Mouse (Mus musculus) erythroid progenitor cell, adult 5-6 weeks (primary cell): Measurements from ENCODE around the gene Ptms. TPM values are rescaled to one million over a fixed set of nuclear protein-coding genes. Genes with fewer than 3 reads are reported as not detected.
"Not testable (repeated sequence)": the region's sequence is repeated elsewhere in the genome, so short reads cannot be mapped to it uniquely, and the experiment has no call there.

Experiments
- ATAC-seq: replicated peaks from 2 replicates; pipeline ENCODE4 v1.8.0; 2016; ENCODE audit warnings: moderate number of reproducible peaks, mild to moderate bottlenecking, moderate TSS enrichment, inconsistent platforms; ENCODE audit not compliant: poor library complexity, low FRiP score, severe bottlenecking
- total RNA-seq, 2 experiments: library from RNA; stranded (forward) in 1 of 2; stranded (reverse) in 1 of 2; fragments of 150-400 nt in 1 of 2; fragments of 186-747, 209-891 nt in 1 of 2; gene quantifications; 2 replicates each; pipeline versions ENCODE4 v1.2.3 to v1.2.4; 2015 to 2017; ENCODE audit warnings: low replicate concordance in 2 of 2

Ptms gene
- total RNA-seq, 2 experiments from 2014 or later: 7.9 to 15.5 TPM

DNA sequence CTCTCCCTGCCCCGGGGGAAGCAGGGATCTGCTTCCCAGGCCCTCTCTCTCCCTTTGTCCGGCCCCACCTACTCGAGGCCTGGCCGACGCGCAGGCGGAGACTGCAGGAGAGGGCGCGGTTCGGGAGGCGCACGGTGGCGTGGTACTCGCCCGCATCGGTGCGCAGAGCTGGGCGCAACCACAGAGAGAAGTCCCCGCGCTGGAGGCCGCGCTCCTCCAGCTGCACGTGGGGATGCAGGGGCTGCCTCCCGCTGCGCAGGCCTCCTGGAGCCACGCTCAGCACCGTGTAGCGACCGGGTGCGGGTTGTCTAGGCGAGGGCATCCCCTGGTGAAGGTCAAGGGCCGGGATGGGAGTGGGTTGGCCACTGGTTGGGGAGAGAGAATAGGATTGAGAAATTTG lies 9.9 kb downstream of the Ptms start:
- ATAC-seq: no peak

DNA sequence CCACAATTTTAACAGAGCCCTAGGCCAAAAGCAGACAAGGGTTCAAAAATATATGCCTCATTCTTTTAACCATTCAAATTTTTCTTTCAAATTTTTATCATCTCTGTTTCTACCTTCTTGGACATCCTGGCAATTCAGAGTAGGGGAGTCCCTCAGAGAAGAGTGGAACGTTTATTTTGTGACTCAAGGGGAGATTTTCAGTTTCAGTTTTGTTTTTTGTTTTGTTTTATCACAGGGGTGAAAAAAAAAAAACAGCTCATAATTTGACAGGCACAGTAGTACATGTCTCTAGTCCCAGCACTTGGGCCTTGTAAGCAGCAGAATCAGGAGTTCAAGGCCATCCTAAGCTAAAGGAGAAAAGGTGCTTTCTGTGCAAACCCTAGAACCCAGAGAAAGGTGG lies 12.1 kb downstream of the Ptms start:
- no peak for ATAC-seq

DNA sequence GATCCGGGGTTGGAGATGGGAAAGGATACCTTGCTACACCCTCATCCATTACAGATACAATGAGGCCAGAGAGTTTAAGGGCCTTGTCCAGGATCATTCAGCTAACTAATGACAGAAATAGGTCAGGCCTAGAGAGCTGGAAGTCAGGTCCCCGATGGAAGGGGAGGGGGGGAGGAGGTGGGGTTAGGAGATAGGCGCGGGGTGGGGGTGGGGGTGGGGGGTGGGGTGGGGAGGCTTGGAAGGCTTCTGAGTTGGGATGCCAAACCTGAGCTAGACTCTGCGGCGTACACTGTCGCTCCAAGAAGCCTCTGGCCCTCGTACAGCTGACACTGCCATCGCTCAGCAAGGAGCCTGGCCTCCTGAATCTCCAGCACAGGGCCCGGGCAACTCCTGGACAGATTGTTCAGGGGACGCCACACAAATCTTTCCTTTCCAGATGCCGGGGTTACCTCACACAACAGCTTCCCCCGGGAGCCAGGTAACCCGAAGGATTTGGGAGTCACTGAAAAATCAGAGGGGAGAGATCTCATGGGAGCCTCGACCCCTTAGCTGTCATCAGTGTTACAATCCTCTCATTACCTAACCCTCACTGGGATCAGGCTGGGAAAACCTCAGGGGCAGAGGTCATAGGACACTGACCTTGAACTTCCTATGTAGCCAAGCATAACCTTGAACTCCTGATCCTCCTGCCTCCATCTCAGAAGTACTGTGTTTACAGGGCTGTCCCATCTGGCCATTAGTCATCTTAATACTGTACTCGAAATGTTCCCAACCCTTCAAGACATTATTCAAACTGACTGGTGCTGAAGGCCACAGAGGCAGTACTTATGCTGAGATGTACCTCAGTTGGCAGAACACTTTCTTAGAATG lies 14.7 kb downstream of the Ptms start:
- no peak for ATAC-seq

DNA sequence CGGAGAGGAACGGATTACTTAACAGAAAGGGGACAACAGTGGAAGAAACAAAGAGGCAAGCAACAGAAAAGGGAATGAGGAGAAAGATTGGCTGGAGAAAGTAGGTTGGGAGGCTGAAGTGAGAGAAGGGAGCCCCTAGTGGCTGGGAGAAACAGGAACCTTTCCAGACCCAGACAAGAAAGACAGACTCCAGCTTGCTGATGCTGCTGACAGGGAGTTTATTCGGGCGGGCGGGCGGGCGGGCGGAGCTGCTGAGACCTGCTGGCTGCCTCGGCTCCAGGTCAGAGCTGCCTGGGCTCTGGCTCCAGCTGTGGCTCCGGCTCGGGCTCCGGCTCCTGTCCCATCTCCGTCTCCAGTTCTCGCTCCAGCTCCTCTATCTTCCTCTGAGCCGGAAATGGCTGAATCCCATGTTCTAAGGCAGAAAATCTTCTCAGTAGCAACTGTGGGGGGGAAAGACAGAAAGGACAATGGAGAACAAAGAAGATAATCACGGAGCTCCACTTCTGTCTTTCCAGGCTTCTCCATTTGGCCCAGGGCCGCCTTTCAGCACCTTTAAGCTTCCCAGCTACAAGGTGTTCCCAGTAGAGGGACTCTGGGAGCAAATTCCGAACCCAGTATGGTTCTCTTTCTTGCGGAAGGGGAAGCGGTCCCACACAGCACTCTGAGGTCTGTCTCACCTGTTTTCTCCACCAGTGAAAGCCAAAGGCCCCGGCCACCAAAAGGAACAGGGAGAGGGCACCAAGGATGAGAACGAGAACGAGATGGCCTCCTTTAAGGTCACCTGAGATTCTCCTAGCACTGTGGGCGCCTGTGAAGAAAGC lies 15.5 kb downstream of the Ptms start:
- peak; percentile 73 for ATAC-seq

DNA sequence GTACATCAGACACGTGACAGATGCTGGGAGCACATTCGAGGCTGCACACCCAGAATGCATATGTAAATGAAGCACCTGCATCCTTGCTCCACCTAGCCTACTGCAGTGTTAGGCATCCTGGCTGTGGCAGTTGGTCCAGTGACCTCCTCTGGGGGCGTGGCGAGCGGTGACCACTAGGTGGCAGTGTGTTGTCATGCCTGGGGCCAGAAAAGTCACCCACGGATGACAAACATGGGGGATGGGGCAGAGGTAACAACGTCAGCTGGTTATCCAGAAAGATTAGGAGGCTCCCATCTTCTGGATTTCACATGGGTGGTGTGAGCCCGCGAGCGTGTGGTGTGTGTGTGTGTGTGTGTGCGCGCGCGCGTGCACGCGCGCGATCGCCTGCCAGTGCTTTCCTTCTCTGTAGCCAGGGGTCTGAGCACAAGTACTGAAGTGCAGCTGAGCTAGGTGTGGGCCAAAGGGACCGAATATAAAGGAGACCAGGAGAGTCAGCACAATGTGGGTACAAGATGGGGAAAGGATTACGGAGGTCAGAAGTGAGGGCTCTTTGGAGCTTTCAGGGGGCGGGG lies 16.2 kb downstream of the Ptms start:
- peak; percentile 95 for ATAC-seq

DNA sequence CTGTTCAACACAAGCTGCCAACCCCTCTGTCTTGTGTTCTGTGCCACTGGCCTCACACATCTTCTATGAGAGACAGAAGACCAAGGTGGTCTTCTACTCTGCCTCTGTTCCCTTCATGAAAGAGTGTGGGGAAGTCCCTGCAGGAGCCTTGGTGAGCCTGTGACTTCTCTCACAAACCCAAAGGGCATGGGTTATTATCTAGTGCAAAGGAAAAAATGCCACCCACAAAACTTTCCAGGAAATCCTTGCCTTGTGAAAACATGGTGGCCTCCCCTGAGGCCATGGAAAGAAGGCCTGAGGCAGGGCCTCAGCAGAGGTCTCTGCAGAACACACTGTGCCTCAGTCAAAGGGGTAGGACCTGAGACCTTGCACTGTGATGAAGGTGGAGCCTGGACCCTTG lies 18.1 kb downstream of the Ptms start:
- ATAC-seq: no peak

DNA sequence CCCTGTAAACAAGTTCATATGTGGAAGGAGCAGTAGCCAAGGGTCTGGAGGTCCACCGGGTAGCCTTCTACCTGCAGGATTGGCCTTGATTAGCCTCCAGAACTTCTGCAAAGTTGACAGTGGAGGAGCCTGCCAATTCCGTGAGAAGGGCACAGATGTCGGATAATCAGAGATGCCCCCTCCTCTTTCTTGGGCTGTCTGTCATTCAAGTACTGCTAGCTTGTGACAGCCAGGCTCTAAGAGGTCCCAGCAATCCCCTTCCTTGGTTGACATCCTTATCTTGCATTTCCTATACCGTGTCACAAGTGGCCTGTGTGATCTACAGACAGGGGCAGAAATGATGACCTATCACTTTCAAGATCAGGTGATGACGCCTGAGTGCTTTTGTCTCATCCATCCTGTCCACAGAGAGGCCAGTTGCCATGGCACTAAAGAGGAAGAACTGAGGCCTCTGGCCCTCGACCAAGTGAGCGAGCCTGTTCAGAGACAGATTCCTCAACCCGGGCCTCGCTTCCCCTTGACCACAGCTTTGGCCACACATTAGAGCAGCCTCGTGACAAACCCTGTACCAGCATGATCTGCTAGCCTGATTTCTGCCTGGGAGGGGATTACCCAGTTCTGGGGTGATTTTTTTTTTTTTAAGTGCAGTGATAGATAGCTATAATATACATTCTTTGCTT lies 19.0 kb downstream of the Ptms start:
- ATAC-seq: no peak

DNA sequence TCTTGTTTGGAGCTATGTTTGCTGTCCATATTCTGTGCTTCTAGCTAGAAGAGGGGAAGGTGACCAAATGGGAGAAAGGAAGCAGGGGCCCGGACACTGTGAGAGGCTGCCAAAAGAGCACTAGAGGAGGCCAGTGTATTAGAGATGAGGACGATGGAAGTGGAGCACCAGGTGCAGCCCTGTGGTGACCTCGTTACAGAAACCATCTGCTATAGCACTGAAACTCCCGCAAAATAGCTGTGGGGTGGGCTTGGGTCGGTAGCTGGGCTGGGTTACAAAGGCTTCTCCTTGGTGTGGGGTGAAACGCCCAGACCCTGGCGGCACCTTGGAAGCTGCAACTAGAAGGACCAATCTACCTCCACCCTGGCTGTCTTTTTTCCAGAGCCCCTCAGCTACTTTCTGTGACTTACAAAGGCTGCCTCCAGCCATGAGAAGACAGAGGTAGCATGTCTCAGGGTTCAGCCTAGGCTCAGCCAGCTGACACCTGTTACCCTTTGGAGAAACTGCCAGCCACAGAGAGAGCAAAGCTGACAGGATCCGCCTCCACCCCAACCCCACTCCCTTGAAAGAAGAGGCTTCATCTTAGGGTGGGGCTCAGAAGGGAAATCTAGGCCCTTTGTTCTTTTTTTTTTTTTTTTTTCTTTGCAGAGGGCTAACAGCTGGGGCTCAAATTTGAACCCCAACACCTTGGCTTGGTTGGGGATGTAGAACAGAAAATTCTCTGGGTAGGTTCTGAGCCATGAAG lies 19.7 kb downstream of the Ptms start:
- no peak for ATAC-seq

DNA sequence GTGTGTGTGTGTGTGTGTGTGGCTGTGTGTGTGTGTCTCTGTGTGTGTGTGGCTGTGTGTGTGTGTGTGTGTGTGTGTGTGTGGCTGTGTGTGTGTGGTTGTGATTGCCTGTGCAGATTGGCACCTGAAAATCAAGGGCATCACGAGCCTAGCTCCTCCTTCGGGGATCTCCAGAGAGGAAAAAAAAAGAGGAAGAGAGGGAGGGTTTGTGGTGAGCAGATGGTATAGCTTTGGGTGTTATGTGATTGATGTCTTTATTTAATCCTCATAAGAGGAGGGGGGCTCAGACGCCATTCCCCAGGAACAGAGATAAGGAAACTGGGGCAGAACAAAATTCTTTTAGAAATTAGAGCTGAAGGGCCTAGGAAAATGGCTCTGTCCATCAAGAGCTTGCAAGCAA lies 21.5 kb downstream of the Ptms start:
- ATAC-seq: no peak

DNA sequence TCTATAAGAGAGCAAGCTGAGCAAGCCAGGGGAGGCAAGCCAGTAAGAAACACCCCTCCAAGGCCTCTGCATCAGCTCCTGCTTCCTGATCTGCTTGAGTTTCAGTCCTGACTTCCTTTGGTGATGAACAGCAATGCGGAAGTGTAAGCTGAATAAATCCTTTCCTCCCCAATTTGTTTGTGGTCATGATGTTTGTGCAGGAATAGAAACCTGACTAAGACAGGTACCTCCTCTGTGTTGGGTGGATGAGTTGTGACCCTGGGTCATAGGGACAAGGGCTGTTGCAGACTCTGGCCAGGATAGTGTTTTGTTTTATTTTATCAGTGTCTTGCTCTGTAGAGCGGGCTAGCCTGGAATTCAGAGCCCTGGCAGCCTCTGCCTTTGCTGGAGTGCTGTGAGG lies 25.8 kb downstream of the Ptms start:
- ATAC-seq: not testable (repeated sequence)

DNA sequence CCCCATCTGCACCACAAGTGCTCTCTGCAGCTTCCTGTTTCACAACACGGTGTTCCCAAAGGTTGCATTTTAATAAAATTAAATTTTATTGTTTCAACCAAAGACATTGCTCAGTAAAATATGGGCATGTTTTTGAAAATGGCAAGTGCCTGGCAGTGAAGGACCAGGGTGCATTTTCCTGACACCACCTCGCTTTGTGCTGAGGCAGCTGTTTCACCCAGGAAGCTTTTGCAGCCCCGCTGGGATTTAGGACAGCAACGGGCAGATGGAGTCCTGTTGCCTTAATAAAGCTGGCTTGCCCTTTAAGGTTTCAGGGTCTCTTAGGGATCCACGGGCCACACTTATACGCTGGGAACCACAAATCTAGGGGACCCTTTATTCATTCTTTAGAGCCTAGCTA lies 28.9 kb downstream of the Ptms start:
- no peak for ATAC-seq

DNA sequence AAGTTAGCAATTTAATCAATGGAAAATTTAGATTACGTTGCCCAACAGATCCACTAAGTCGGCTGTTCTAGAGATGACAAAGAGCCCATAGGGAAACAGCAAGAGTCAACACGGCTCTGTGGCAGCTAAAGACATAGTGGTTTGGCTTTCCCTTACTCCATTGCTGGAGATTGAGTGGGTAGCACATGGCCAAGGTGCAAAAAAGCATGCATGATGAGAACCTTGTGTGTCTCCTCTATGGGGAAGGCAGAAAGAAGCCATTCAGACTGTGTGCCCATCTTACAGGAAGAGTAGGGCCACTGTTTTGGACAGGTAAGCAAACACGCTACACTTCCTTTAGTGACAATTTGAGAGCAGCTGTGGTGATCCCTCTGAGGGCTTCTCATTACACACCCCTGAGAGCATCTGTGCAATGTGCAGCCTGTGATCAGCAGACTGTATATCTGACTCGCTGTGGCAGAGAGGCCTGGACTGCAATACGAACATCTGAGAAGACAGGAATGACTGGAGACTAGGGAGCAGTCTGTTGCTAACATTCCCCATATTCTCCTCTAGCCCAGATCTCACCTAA lies 31.3 kb downstream of the Ptms start:
- no peak for ATAC-seq

DNA sequence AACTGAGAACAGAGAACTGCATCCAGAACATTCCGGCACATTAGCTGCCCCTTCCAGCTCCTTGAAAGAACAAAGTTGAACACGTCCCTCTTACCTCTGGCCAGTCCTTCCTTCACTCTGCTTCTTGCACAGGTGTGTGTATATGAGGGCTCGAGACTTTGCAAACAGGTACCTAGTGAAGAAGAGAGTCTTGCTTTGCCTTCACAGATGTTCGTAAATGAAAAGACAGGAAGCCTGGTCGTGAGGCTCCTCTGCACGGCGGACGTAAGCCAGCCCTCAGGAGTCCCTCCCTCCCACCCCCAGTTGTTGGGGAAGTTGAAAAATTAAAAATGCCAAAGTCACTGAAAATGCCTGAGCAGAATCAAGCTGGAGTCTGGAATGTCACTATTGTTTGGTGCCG lies 31.9 kb downstream of the Ptms start, which contains the start of gene Cd4:
Cd4 (minus strand) TSS at position 236 of the 400 bp plus-strand sequence.
- ATAC-seq: no peak

DNA sequence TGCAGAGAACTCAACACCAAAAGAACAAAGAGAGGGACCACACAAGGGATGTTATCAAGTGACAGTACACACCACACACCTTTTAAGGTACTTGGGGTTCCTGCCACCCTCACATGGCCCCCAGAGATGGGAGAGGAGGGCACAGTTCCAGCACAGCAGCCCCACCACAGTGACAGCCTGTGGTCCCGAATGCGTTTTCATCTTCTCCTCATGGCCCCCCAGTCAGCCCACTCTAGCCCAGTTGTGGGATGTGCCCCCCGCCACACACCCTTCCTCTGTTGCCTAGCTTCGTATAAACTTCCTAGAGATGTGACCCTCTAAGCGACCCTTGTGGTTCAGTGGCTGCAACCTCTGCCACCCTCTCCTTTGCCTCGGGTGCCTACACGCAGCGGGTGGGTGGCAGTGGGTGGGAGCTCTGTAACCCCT lies 33.9 kb downstream of the Ptms start:
- no peak for ATAC-seq

DNA sequence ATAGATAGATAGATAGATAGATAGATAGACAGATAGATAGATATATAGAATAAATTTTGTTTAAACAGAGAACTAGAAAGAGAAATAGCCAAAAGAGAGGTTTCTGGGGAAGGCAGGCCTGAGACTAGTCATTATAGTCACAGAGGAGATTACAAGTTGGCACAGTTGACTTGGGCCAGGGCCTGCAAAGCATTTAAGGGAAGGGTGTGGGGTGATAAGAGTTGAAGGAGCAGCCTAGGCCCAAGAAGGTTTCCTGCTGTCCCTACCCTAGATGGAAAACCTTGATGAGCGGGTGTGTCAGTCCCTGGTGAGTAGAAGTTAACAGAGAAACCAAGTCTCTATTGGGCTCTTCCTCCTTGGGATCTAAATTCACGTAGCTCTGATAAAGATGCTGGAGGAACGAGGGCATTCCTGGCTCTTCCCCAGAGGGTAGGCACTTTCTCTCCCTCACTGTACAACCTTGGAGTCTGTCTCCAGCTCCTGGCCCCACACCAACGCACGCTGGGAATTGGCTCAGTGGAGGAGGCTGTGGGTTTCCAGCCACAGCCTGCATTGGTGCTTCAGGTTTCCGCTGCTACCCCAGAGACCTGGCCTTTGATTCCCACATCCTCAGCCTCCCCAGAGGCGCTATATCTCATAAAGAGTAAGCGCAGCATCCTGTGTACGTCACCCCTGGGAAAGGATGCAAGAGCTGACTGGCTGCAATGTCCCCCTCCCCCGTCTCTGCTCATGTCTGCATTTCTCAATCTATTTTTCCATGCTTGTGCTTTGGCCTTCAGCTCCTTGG lies 35.0 kb downstream of the Ptms start:
- no peak for ATAC-seq

DNA sequence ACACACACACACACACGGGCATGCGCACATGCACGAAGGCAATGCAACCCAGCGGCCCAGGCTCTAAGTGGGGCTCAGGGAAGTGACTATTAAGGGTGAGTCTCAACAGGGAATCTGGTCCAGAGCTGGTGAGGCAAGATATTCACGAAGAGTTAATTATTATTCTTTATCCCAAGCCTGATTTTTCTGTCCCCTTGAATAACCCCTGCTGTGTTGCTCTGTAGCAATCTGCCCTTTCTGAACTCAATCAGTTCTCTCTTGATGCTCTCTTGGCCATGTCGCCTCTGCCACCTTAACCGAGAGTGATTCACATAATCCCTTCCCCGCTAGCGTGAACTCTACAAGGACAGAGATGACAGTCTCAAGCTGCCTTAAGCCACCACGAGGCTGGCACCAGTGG lies 36.6 kb downstream of the Ptms start:
- ATAC-seq: no peak

DNA sequence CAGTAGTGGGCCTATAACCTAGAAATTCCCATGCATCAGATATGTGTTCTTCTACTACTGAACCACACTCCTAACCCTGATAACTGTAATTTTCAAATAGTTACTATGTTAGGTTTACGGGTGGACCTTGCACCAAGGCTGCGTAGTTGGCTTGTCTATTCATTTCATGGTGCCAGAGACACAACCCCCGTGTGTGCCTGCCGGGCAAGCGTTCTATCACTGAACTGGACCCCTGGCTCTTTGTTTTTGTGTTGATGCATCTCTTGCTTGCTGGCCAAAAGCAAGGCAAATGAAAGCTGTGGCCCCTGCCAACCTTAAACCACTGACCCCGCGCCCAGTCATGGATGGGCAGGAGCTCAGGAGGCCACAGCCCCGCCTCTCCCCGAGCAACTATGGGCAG lies 38.1 kb downstream of the Ptms start:
- no peak for ATAC-seq

DNA sequence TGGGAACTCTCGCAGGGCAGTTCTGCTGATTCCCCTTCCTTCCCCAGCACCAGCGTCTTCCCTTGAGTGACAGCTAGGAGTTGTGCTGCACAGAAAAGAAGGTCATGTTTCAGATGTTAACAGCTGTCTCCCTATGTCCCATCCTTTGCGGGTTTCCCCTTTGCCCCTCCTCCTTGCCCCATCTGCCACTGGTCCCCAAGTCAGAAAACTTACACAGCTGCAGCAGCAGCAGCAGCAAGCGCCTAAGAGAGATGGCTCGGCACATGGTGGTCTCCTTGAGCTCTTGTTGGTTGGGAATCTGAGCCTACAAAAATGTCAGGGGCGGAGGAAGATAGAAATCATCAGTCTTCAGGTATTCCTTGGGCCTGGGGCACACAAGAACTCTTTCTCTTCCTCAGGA lies 40.5 kb downstream of the Ptms start:
- ATAC-seq: no peak
